Mouse (Mus musculus) lung, embryonic 16.5 days (tissue): ENCODE results near the gene Pald1. TPM values are rescaled to one million over a fixed set of nuclear protein-coding genes. Genes with fewer than 3 reads are reported as not detected.

Experiments
- ATAC-seq: fragments of 200-750 bp; cut with Nextera tagmentation; 2 replicates; pipeline ENCODE4 v1.8.0; 2017; ENCODE audit warnings: low read depth, mild to moderate bottlenecking, moderate library complexity
- H3K27ac ChIP-seq: fragments of 300-500 bp; sonication (generic); 2 replicates; pipeline ENCODE4 v1.5.1; 2014; ENCODE audit warnings: mild to moderate bottlenecking, control low read depth, low read length
- H3K27me3 ChIP-seq: fragments of 300-500 bp; sonication (generic); 2 replicates; pipeline ENCODE4 v1.6.1; 2014; ENCODE audit warnings: low read depth, low read length, mixed read lengths; ENCODE audit not compliant: control insufficient read depth, insufficient read depth
- H3K36me3 ChIP-seq: fragments of 300-500 bp; sonication (generic); 2 replicates; pipeline ENCODE4 v1.6.1; 2014; ENCODE audit warnings: low read length; ENCODE audit not compliant: control insufficient read depth, insufficient read depth
- H3K4me1 ChIP-seq: fragments of 300-500 bp; sonication (generic); replicated peaks from 2 replicates; pipeline ENCODE4 v1.6.1; 2014; ENCODE audit warnings: low read length, mixed read lengths; ENCODE audit not compliant: control insufficient read depth, insufficient read depth
- H3K4me2 ChIP-seq: fragments of 300-500 bp; sonication (generic); 2 replicates; pipeline ENCODE4 v1.6.1; 2014; ENCODE audit warnings: low read depth, low read length, control low read depth
- H3K4me3 ChIP-seq: fragments of 300-500 bp; sonication (generic); 2 replicates; pipeline ENCODE4 v1.5.1; 2014; ENCODE audit warnings: mild to moderate bottlenecking, low read length, control low read depth
- H3K9ac ChIP-seq: fragments of 300-500 bp; sonication (generic); 2 replicates; pipeline ENCODE4 v1.6.1; 2014; ENCODE audit warnings: low read length, control low read depth
- H3K9me3 ChIP-seq: fragments of 300-500 bp; sonication (generic); 2 replicates; pipeline ENCODE4 v1.6.1; 2016; ENCODE audit warnings: low read length; ENCODE audit not compliant: control insufficient read depth
- WGBS: fragments of 180-500 bp; shearing (Covaris S2); extraction: QIAGEN DNeasy Blood & Tissue Kit; methylation state at CpG from one replicate; pipeline ENCODE4 v1.1.7; 2014; 5-methylcytosine and 5-hydroxymethylcytosine counted together
- polyA plus RNA-seq: library from polyadenylated mRNA; unstranded; fragments of >200 nt; fragmentation: Nextera tagmentation; extraction: Ambion mirVana; gene quantifications from 2 replicates; pipeline ENCODE4 v1.2.1, GENCODE M21; 2015

The Pald1 gene
- polyA plus RNA-seq, 1 experiment from 2014 or later: 49.4 TPM

GRCm38 (mm10) chr10:61297477-61297876, 85.9 kb downstream of the Pald1 start, which contains the start of gene Prf1:
Gene Prf1, plus strand, starts transcription at chr10:61297833.
- Histone ChIP-seq H3K4me3 (no peak within 1 kb of the TSS), H3K4me1 (no peaks in the 10 kb centered on the region), H3K9ac (no peak within 1 kb of the TSS), H3K27ac (no peak within 1 kb of the TSS), H3K27me3 (no peaks in the 10 kb centered on the region), H3K4me2 (no peak within 1 kb of the TSS; the same call in 1 of the 2 replicates), H3K9me3 (no peaks in the 10 kb centered on the region), H3K36me3 (no peaks in the 10 kb centered on the region)
- no peak for ATAC-seq
- 69% methylated on average over 7 of the region's 7 CpGs for WGBS

GRCm38 (mm10) chr10:61296713-61297445, 86.5 kb downstream of the Pald1 start:
- H3K4me2 ChIP-seq: no peak overlapping the region
- no peak overlapping the region for H3K4me3 ChIP-seq
- WGBS: 53% methylated on average over 8 of the region's 8 CpGs
- no peak overlapping the region for H3K27ac ChIP-seq
- no peaks in the 10 kb centered on the region for H3K36me3 ChIP-seq
- H3K4me1 ChIP-seq: no peaks in the 10 kb centered on the region
- no peaks in the 10 kb centered on the region for H3K9me3 ChIP-seq
- ATAC-seq: no peak
- H3K27me3 ChIP-seq: no peaks in the 10 kb centered on the region
- H3K9ac ChIP-seq: no peak overlapping the region

GRCm38 (mm10) chr10:61294242-61294641, 89.1 kb downstream of the Pald1 start:
- Histone ChIP-seq H3K36me3 (no peaks in the 10 kb centered on the region), H3K27me3 (no peaks in the 10 kb centered on the region), H3K9ac (no peak overlapping the region), H3K27ac (no peak overlapping the region), H3K4me2 (no peak overlapping the region), H3K4me3 (no peak overlapping the region), H3K4me1 (no peaks in the 10 kb centered on the region), H3K9me3 (no peaks in the 10 kb centered on the region)
- 51% methylated on average over 8 of the region's 8 CpGs for WGBS
- no peak for ATAC-seq

- Histone ChIP-seq H3K27me3 (no peaks in the 10 kb centered on the region), H3K4me2 (no peak overlapping the region), H3K27ac (no peak overlapping the region), H3K9ac (no peak overlapping the region), H3K4me1 (peaks cover 4% of the 10 kb centered on the region; the same call in 1 of the 2 replicates), H3K9me3 (no peaks in the 10 kb centered on the region), H3K4me3 (no peak overlapping the region), H3K36me3 (no peaks in the 10 kb centered on the region)
- 78% methylated on average over 2 of the region's 2 CpGs for WGBS
- no peak for ATAC-seq
Observed at GRCm38 (mm10) chr10:61290479-61290878, 92.9 kb downstream of the Pald1 start.

GRCm38 (mm10) chr10:61290016-61290415, 93.3 kb downstream of the Pald1 start:
- no peak for ATAC-seq
- WGBS: 69% methylated on average over 2 of the region's 2 CpGs
- Histone ChIP-seq H3K9me3 (no peaks in the 10 kb centered on the region), H3K27ac (no peak overlapping the region), H3K9ac (no peak overlapping the region), H3K4me3 (no peak overlapping the region), H3K36me3 (no peaks in the 10 kb centered on the region), H3K4me1 (peaks cover 4% of the 10 kb centered on the region), H3K27me3 (no peaks in the 10 kb centered on the region), H3K4me2 (no peak overlapping the region)

GRCm38 (mm10) chr10:61286246-61286645, 97.1 kb downstream of the Pald1 start:
- ATAC-seq: peak; percentile 65

GRCm38 (mm10) chr10:61285271-61285670, 98.1 kb downstream of the Pald1 start:
- Histone ChIP-seq H3K4me2 (no peak overlapping the region), H3K4me3 (no peak overlapping the region), H3K4me1 (peaks cover 7% of the 10 kb centered on the region), H3K9me3 (no peaks in the 10 kb centered on the region), H3K9ac (no peak overlapping the region), H3K27ac (peak overlapping the region; percentile 6), H3K27me3 (no peaks in the 10 kb centered on the region), H3K36me3 (no peaks in the 10 kb centered on the region)
- 54% methylated on average over 11 of the region's 11 CpGs for WGBS
- peak; percentile 88 for ATAC-seq

More at GRCm38 (mm10) chr10:61286246-61286645, 97.1 kb downstream of the Pald1 start:
- no peak overlapping the region for H3K9ac ChIP-seq
- no peaks in the 10 kb centered on the region for H3K27me3 ChIP-seq
- no peaks in the 10 kb centered on the region for H3K9me3 ChIP-seq
- no peak overlapping the region for H3K4me3 ChIP-seq
- H3K4me1 ChIP-seq: peaks cover 7% of the 10 kb centered on the region
- H3K4me2 ChIP-seq: no peak overlapping the region
- peak overlapping the region; percentile 41 for H3K27ac ChIP-seq
- 46% methylated on average over 7 of the region's 7 CpGs for WGBS
- no peaks in the 10 kb centered on the region for H3K36me3 ChIP-seq

- Histone ChIP-seq H3K9ac (no peak overlapping the region), H3K4me3 (no peak overlapping the region), H3K27ac (no peak overlapping the region), H3K27me3 (no peaks in the 10 kb centered on the region), H3K4me1 (peaks cover 7% of the 10 kb centered on the region), H3K4me2 (no peak overlapping the region), H3K36me3 (no peaks in the 10 kb centered on the region), H3K9me3 (no peaks in the 10 kb centered on the region)
- no peak for ATAC-seq
- 83% methylated on average over 4 of the region's 4 CpGs for WGBS
Observed at GRCm38 (mm10) chr10:61284309-61284708, 99.0 kb downstream of the Pald1 start.

GRCm38 (mm10) chr10:61281115-61281514, 102.2 kb downstream of the Pald1 start:
- ATAC-seq: no peak
- Histone ChIP-seq H3K27me3 (no peaks in the 10 kb centered on the region), H3K9ac (no peak overlapping the region), H3K4me3 (no peak overlapping the region), H3K9me3 (no peaks in the 10 kb centered on the region), H3K4me1 (peaks cover 7% of the 10 kb centered on the region), H3K4me2 (no peak overlapping the region), H3K27ac (no peak overlapping the region), H3K36me3 (no peaks in the 10 kb centered on the region)
- 61% methylated on average over 5 of the region's 5 CpGs for WGBS
